Mouse (Mus musculus) olfactory bulb, adult 2 months (tissue): ENCODE measurements around the gene Tenm4.

ENCODE experiments used
- CTCF ChIP-seq: fragments of 200-500 bp; IDR thresholded peaks from 2 replicates; pipeline ENCODE4 v1.5.1; 2012; ENCODE audit warnings: low read depth, mild to moderate bottlenecking, low read length, moderate library complexity; ENCODE audit not compliant: insufficient read depth
- POLR2A ChIP-seq: fragments of 200-500 bp; IDR thresholded peaks from 2 replicates; pipeline ENCODE4 v1.6.1; 2012; ENCODE audit warnings: mild to moderate bottlenecking, low read depth, low read length, moderate library complexity; ENCODE audit not compliant: insufficient read depth

DNA sequence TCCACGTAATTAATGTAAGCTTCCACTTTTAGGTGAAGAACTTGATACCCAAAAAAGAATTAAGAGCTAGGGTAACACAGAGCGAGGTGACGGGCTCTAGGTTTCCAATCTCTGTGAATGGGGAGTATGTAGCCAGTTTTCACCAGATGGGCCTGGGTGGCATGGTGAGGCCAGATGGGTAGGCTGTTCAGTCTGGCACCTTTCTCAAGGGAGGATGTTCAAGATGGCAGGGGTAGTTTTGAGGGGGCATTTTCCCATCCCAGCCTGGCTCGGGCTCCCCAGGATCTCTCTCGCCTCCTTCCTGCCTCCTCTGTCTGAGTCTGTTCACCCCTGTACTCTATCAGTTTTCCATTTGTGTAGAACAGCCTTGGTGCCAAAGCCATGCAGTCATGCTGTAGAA, 329.1 kb downstream of the Tenm4 start:
- TF ChIP-seq CTCF (no peak), POLR2A (no peak)
